Mouse (Mus musculus) spleen, adult 2 months (tissue): ENCODE results near the gene Stx8. TPM values are rescaled to one million over a fixed set of nuclear protein-coding genes. Genes with fewer than 3 reads are reported as not detected.

Source experiments
- DNase-seq, 2 experiments: peaks; one replicate each; pipeline versions ENCODE4 v3.0.0 to v3.0.0-alpha.2; 2012 to 2021; ENCODE audit warnings: low spot score in 2 of 2, low read depth in 1 of 2
- H3K27ac ChIP-seq: fragments of 200-500 bp; 2 replicates; pipeline ENCODE4 v1.5.1; 2012; ENCODE audit warnings: low read length, inconsistent platforms; ENCODE audit not compliant: insufficient read depth
- H3K27me3 ChIP-seq: fragments of 200-500 bp; 2 replicates; pipeline ENCODE4 v1.6.1; 2012; ENCODE audit warnings: mild to moderate bottlenecking, moderate library complexity, low read length, inconsistent platforms; ENCODE audit not compliant: control insufficient read depth, insufficient read depth
- H3K36me3 ChIP-seq: fragments of 200-500 bp; 2 replicates; pipeline ENCODE4 v1.6.1; 2012; ENCODE audit warnings: mild to moderate bottlenecking, low read length, inconsistent platforms; ENCODE audit not compliant: control insufficient read depth, insufficient read depth
- H3K4me1 ChIP-seq: fragments of 200-500 bp; 2 replicates; pipeline ENCODE4 v1.6.1; 2011; ENCODE audit warnings: inconsistent platforms; ENCODE audit not compliant: control insufficient read depth, insufficient read depth, insufficient read length
- H3K4me3 ChIP-seq: fragments of 200-500 bp; 2 replicates; pipeline ENCODE4 v1.5.1; 2011; ENCODE audit warnings: mild to moderate bottlenecking, inconsistent platforms; ENCODE audit not compliant: insufficient read depth, insufficient read length; ENCODE audit errors: extremely low read depth
- CTCF ChIP-seq: fragments of 200-500 bp; IDR thresholded peaks from 2 replicates; pipeline ENCODE4 v1.5.1; 2011; ENCODE audit warnings: mild to moderate bottlenecking, inconsistent platforms; ENCODE audit not compliant: insufficient read depth, insufficient read length, insufficient replicate concordance; ENCODE audit errors: extremely low read depth
- POLR2A ChIP-seq: fragments of 200-500 bp; IDR thresholded peaks from 2 replicates; pipeline ENCODE4 v1.6.1; 2011; ENCODE audit warnings: low read depth, low read length, inconsistent platforms
- WGBS: fragments of 180-500 bp; shearing (Covaris S2); methylation state at CpG from one replicate; pipeline ENCODE4 v1.1.7; 2018; 5-methylcytosine and 5-hydroxymethylcytosine counted together
- polyA plus RNA-seq: library from polyadenylated mRNA; depleted of rRNA; stranded (reverse); fragments of >200 nt; gene quantifications from 2 replicates; pipeline ENCODE4 v1.2.3, GENCODE M21; 2012

Gene Stx8
- polyA plus RNA-seq, 1 experiment = 3.2 TPM

GRCm38 (mm10) chr11:68033331-68033926 is 67.4 kb downstream of the Stx8 start:
- WGBS = 91% methylated on average over 11 of the region's 11 CpGs
- DNase-seq = no peak

GRCm38 (mm10) chr11:68034422-68034821 is 68.4 kb downstream of the Stx8 start:
- 92% methylated on average over 5 of the region's 5 CpGs for WGBS

More at GRCm38 (mm10) chr11:68033331-68033926, 67.4 kb downstream of the Stx8 start:
- Histone ChIP-seq H3K4me1 (no peaks in the 10 kb centered on the region), H3K27ac (no peak overlapping the region), H3K36me3 (peaks cover 2% of the 10 kb centered on the region; the same call in 1 of the 2 replicates), H3K27me3 (no peaks in the 10 kb centered on the region), H3K4me3 (no peak overlapping the region)
- TF ChIP-seq CTCF (no peak), POLR2A (no peak)

GRCm38 (mm10) chr11:68035303-68035891 is 69.4 kb downstream of the Stx8 start:
- Histone ChIP-seq H3K4me1 (no peaks in the 10 kb centered on the region), H3K4me3 (no peak overlapping the region), H3K27ac (no peak overlapping the region), H3K27me3 (no peaks in the 10 kb centered on the region), H3K36me3 (peaks cover 2% of the 10 kb centered on the region; the same call in 1 of the 2 replicates)
- no peak for DNase-seq
- 84% methylated on average over 4 of the region's 4 CpGs for WGBS
- TF ChIP-seq CTCF (no peak), POLR2A (no peak)

More at GRCm38 (mm10) chr11:68034422-68034821, 68.4 kb downstream of the Stx8 start:
- no peaks in the 10 kb centered on the region for H3K4me1 ChIP-seq
- peaks cover 2% of the 10 kb centered on the region; the same call in 1 of the 2 replicates for H3K36me3 ChIP-seq
- H3K27ac ChIP-seq = no peak overlapping the region
- DNase-seq = no peak
- TF ChIP-seq CTCF (no peak), POLR2A (no peak)
- no peak overlapping the region for H3K4me3 ChIP-seq
- H3K27me3 ChIP-seq = no peaks in the 10 kb centered on the region

GRCm38 (mm10) chr11:68036133-68036959 is 70.4 kb downstream of the Stx8 start:
- 93% methylated on average over 20 of the region's 20 CpGs for WGBS
- H3K27ac ChIP-seq = no peak overlapping the region
- peaks cover 2% of the 10 kb centered on the region; the same call in 1 of the 2 replicates for H3K36me3 ChIP-seq
- H3K27me3 ChIP-seq = no peaks in the 10 kb centered on the region
- H3K4me1 ChIP-seq = no peaks in the 10 kb centered on the region
- no peak for DNase-seq
- H3K4me3 ChIP-seq = no peak overlapping the region
- TF ChIP-seq POLR2A (no peak), CTCF (no peak)

GRCm38 (mm10) chr11:68037093-68037492 is 71.1 kb downstream of the Stx8 start:
- DNase-seq = no peak

GRCm38 (mm10) chr11:68038101-68038500 is 72.1 kb downstream of the Stx8 start:
- Histone ChIP-seq H3K27ac (no peak overlapping the region), H3K36me3 (no peaks in the 10 kb centered on the region), H3K4me3 (no peak overlapping the region), H3K4me1 (no peaks in the 10 kb centered on the region), H3K27me3 (no peaks in the 10 kb centered on the region)
- WGBS = 95% methylated on average over 2 of the region's 2 CpGs
- TF ChIP-seq POLR2A (no peak), CTCF (no peak)
- DNase-seq = no peak

More at GRCm38 (mm10) chr11:68037093-68037492, 71.1 kb downstream of the Stx8 start:
- WGBS = 90% methylated on average over 9 of the region's 9 CpGs
- Histone ChIP-seq H3K27me3 (no peaks in the 10 kb centered on the region), H3K36me3 (peaks cover 2% of the 10 kb centered on the region; the same call in 1 of the 2 replicates), H3K4me3 (no peak overlapping the region), H3K27ac (no peak overlapping the region), H3K4me1 (no peaks in the 10 kb centered on the region)
- TF ChIP-seq CTCF (no peak), POLR2A (no peak)
